Mouse (Mus musculus): ENCODE measurements around the gene Ndufs2.

GRCm38 (mm10) chr1:171272086-171272485 is 20.9 kb upstream of the Ndufs2 start:
- TF ChIP-seq CTCF (IDR thresholded peaks at IDR 0.05; ENCODE audit: low read depth, low read length): no peak
- TF ChIP-seq POLR2A (IDR thresholded peaks at IDR 0.05; ENCODE audit: extremely low read depth, insufficient read depth, low read length): no peak

Data from liver, adult 2 months (tissue).